Mouse (Mus musculus) spleen, postnatal 36 days (tissue): ENCODE measurements around the gene Snx18.
A peak's percentile ranks its signal among the peaks of the same experiment; 100 is the strongest.

Experiments
- DNase-seq, 2 experiments: peaks; one replicate each; pipeline ENCODE4 v3.0.0; 2022; ENCODE audit warnings: low spot score in 2 of 2, mixed read lengths in 1 of 2

Snx18 gene

DNA sequence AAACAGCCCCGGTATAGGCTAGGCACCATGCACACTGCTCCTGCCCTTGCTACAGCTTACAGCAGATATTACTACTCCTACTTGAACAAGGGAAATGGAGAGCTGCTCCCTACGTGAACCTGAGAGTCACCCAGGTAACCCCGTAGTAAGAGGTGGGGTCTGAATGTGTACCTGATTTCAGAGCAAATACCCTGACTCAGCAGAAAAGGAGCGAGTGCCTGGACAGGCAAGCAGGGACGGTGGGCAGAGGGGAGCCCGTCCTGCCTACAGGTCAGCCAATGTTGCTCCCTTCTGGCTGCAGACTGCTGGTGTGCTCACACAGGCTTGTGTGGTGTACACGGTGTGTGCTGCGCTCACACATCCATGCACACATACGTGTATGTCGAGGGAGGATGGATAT, 20.7 kb downstream of the Snx18 start:
- DNase-seq = no peak

DNA sequence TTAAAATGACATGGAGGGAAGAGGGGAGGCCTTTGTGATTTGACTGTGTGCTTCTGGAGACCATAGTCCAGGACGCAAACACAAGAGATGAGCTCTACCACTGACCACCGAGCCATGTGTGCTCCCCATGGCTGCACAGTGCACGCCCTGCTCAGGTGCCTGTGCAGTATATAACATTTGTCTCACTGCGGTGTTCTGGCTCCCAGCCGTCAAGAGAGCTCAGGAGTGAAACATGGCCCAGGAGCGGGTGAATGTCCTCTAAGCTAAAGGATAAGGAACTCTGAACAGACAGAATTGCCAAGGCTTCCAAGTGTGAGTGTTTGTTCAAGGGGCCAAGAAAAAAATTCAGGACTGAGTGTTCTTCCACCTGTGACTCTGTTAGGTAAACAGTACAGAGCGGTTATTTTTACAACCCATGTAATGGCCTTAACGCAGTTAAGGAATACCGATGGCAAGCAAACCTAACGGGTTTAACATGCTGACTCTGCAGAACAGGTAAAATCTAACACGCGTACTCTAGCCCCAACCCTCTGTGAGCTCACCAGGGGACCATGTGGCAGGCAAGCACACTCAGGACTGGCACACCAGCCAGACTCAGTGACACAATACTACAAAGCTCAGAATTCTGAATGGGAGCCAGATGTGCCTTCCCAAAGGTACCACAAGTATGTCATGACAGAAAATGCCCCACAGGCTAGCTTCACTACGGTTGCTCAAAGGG, 21.4 kb downstream of the Snx18 start:
- DNase-seq = no peak

DNA sequence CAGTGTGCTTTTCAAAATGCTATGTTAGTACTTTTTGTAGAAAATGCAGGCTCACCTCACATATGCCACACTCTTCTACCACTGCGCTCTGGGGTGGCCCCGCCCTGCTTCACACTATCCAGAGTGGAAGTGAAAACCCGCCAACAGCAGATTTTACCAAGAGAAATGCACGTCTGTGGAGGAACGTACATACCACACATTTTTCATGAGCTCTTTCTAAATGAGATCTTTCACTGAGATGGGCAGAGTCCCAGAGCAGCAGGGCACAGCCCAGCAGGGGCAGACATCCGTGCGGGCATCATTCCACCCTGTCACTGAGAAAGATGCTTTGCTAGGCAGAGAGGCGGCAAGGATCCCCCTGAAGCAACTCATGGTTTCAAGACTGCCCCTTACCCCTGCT, 22.4 kb downstream of the Snx18 start:
- DNase-seq = no peak

DNA sequence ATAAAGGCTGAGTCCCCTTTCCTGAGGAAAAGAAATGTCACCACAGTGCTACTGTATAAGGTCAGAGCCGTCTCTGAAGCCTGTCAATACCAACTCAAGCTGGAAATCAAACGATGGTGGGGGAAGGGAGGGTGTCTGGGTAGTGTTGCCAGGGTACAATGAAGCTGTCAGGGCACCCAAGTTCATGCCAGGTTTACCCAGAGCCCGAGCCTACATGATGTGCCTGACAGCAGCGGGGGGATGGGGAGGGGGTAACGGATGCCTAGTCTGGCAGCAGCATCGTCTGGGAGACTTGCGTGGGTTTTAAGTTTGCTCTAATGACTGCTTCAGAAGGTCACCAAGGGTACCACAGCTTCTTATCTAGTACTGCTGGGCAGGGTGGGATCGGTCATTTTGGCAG, 23.1 kb downstream of the Snx18 start:
- no peak for DNase-seq

- no peak for DNase-seq
These were observed 24.0 kb downstream of the Snx18 start for GRCm38 (mm10) chr13:113594361-113594760.

DNA sequence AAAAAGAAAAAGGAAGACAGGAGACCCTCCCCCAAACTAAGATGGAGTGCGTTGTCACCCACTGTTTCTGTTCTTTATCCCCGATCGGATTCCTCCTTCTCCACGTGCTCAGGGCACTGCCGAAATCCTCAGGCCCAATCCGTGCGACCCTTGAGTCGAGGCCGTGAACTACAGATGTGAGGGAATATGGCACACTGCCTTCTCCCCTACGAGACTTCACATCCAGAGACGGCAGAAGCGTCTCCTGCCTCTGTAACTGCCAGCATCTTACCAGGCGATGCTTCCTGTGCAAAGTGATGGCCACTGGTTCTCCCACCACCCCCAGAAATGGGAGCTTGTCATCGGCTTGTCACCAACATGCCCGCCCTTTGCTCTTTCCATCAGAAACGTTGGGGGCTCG, 24.7 kb downstream of the Snx18 start:
- DNase-seq = no peak

DNA sequence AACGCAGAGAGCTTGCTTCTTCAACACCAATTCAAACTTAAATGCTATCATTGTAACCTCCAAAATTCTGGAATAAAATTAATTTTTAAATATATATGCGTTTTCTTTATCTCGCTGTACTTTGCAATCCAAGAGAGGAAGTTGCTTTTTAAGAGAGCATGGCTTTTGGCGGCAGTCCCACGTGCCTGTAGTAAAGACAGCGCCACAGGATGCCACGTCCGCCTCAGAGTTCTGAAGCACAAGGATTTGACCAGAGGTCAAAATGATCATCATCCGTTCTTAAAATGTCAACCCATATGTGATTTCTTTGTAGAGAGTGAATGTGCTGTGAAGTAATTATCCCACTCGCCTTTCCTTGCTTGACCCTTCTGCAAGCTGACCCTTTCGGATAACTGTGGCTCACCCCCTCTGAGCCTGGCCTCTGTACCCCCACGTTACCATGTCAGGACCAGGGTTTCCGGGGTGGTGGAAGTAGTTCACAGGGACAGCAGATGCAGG, 25.6 kb downstream of the Snx18 start:
- no peak for DNase-seq

DNA sequence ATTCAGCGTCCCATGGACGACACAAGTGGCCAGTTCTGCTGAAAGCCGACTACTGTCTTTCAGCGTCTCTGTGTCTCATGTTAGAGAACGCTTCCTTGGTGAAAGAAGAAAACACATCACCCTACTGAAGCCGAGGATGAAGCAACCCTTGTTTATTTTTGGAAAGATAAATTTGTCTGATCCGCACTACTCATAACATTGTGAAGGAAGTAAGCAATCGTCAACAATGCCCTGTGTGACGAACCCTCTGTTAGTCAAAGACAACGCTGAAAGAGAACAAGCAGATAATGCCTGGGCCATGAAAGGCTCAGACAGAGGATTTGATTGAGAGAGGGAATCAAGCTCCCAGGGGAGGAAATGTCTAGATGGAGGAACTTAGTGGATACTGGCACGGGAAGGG, 27.0 kb downstream of the Snx18 start:
- DNase-seq = no peak

- no peak for DNase-seq
These were observed 28.1 kb downstream of the Snx18 start for GRCm38 (mm10) chr13:113590216-113590615.

DNA sequence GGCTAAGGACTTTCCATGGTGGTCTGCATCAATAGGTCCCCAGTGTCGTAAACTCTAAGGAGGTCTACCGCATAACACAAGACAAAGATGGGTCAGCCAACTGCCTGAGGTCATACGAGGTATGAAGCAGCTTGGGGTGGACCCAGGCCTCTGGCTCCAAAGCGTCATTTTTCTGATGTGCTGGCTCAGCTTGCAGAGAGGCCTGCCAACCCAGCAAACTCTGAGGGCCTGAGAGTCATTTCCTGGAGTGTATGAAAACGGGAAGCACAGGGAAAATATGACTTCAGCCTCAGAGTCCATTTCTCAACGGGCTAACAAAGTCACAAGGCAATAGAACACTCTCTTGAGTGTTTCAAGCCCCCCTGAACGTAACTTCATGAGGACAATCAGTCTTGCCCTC, 28.9 kb downstream of the Snx18 start:
- DNase-seq = peak in 1 of 2 experiments; percentile 24

- no peak for DNase-seq
These were observed 31.0 kb downstream of the Snx18 start for GRCm38 (mm10) chr13:113587200-113587936.

DNA sequence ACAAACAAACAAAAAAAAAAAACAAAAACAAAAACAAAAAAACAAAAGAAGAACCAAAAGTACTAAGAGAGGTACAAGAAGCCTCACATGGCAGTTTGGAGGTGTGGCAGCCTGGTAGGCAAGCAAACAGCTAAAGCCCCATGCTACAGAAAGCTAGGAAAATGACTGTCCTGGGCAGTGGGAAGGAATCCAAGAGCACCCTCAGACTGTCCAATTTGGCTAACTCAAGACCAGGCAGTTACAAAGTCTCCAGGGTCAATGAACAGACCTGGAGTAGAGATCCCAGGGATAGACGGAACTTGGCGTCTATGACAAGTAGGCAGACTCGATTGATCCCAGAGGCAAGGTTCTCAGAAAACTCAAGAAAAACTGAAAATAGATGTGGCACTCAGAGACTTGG, 32.8 kb downstream of the Snx18 start:
- DNase-seq = no peak

DNA sequence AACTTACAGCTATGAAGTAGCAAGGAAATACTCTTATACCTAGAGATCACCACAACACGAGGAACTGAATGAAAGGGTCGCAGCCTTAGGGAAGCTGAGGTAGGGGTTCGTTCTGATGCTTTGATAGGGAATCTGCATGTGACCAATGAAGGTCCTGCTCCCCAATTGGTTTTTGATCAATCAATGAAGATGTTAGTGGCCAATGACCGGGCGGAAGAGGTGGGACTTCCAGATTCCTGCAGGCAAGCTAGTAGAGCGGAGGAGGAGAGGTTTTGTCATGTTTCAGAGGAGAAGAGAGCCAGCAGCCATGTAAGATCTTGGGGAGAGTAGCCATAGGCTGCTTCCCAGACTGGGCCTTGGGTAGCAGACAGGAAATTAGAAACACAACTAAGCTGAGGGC, 33.9 kb downstream of the Snx18 start:
- no peak for DNase-seq

GRCm38 (mm10) chr13:113583563-113583962, 34.8 kb downstream of the Snx18 start:
- no peak for DNase-seq

- no peak for DNase-seq
These were observed 36.3 kb downstream of the Snx18 start for GRCm38 (mm10) chr13:113582024-113582423.

GRCm38 (mm10) chr13:113581436-113581835, 36.9 kb downstream of the Snx18 start:
- DNase-seq = no peak

DNA sequence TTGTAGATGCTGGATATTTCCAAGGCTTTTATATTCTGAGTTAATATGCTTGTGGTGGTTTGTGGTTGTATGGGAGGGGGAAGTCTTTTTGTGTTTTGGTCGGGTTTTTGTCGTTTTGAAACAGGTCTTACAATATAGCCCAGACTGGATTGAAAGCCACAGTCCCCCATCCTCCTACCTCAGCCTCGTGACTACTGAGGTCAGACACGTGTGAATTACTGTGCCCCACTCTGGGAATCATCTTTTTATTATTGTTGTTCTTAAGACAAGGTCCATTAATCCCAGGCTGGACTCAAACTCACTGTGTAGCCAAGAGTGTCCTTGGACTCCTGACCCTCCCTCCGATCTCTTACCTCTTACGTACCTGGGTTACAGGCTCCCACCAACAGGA, 38.0 kb downstream of the Snx18 start:
- no peak for DNase-seq

- DNase-seq = peak in 1 of 2 experiments; percentile 27
These were observed 38.5 kb downstream of the Snx18 start for GRCm38 (mm10) chr13:113579788-113580399.

DNA sequence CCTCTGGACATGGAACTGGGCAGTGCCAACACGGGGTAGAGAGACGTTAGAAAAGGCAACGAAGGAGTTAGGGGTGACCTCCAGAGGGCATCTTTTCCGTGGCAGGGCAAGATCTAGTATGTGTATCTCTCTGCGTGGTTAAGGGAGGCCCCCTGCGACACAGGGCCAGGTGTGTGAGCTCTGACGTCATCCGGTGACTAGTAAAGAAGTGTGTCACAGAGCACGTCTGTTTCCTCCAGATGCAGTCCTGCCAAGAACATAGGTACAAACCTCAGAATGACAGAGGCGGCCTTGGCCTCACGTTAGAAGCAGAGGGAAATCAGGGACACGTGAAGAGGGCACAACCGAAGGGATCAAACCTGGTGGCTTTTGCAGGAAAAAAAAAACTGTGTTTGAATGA, 44.1 kb downstream of the Snx18 start:
- no peak for DNase-seq

DNA sequence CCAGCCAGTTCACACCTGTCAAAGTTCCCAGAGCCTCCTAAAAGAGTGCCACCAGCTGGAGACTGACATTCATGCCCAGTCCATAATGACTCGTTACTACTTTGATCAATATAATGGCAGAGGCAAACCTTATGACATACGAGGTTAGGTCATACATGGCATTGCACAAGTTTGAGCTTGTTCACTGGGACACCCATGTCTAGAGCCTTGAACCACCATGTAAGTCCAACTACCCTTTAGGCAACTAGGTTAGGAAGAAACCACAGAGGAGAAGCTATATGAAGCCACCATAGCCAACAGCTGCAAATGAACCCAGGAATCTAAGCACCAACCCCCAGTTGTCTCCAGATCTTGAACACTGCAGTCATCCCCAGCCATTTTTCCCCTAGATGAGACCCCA, 45.0 kb downstream of the Snx18 start:
- DNase-seq = no peak

- DNase-seq = peak; percentile 24 to 48
These were observed 46.2 kb downstream of the Snx18 start for GRCm38 (mm10) chr13:113572046-113572686.

DNA sequence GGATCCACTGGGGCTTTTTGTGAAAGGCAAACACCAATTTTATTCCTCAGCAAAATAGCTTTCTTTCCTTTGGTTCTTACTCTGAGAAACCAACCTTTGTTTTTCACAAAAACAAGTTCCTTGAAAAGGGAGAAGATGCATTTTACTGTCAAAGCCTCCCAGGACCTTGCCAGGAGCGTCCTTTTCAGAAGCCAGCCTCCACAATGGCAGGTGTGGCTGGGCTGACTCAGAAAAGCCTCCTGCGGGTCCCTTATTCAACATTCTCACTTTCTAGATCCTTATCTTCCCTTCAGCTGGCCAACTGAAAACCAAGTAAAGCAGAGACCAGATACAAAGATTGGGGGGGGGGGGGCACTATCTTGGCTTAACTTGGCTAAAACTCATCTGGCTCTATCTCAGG, 48.8 kb downstream of the Snx18 start:
- DNase-seq = no peak
